Mouse (Mus musculus): ENCODE data around the gene C2cd2l. TPM values are rescaled to one million over a fixed set of nuclear protein-coding genes. Genes with fewer than 3 reads are reported as not detected.
"Not testable (repeated sequence)": the region's sequence is repeated elsewhere in the genome, so short reads cannot be mapped to it uniquely, and the experiment has no call there.

The C2cd2l gene
- polyA plus RNA-seq, 1 experiment from 2014 or later: 7.6 TPM

GRCm38 (mm10) chr9:44338574-44338973 lies 18.5 kb upstream of the C2cd2l start:
- no peak overlapping the region for H3K4me2 ChIP-seq (replicated peaks; ENCODE audit: low read depth, low read length)
- no peak overlapping the region for H3K4me3 ChIP-seq (ENCODE audit: low read length)
- no peak for ATAC-seq (ENCODE audit: low FRiP score, low TSS enrichment)
- 89% methylated on average over 5 of the region's 5 CpGs for whole genome bisulfite sequencing
- no peak overlapping the region for H3K9ac ChIP-seq (ENCODE audit: low read depth, low read length)
- peaks cover 42% of the 10 kb centered on the region; the same call in 1 of the 2 replicates for H3K36me3 ChIP-seq (ENCODE audit: control insufficient read depth, insufficient read depth, low read length)
- peaks cover 26% of the 10 kb centered on the region for H3K4me1 ChIP-seq (ENCODE audit: control insufficient read depth, insufficient read depth, low read length)
- no peak overlapping the region for H3K27ac ChIP-seq (ENCODE audit: low read depth, low read length)
- no peaks in the 10 kb centered on the region for H3K27me3 ChIP-seq (ENCODE audit: control insufficient read depth, insufficient read depth, low read length)
- H3K9me3 ChIP-seq (ENCODE audit: control insufficient read depth, low read length): no peaks in the 10 kb centered on the region

GRCm38 (mm10) chr9:44337436-44338169 lies 17.5 kb upstream of the C2cd2l start:
- no peaks in the 10 kb centered on the region for H3K9me3 ChIP-seq (ENCODE audit: control insufficient read depth, low read length)
- WGBS: 67% methylated on average over 9 of the region's 9 CpGs
- H3K4me3 ChIP-seq (ENCODE audit: low read length): peak overlapping the region; percentile 66
- H3K4me1 ChIP-seq (ENCODE audit: control insufficient read depth, insufficient read depth, low read length): peaks cover 20% of the 10 kb centered on the region
- peaks cover 51% of the 10 kb centered on the region for H3K36me3 ChIP-seq (ENCODE audit: control insufficient read depth, insufficient read depth, low read length)
- no peaks in the 10 kb centered on the region for H3K27me3 ChIP-seq (ENCODE audit: control insufficient read depth, insufficient read depth, low read length)
- ATAC-seq (ENCODE audit: low FRiP score, low TSS enrichment): no peak
- H3K27ac ChIP-seq (ENCODE audit: low read depth, low read length): no peak overlapping the region
- H3K4me2 ChIP-seq (replicated peaks; ENCODE audit: low read depth, low read length): peak overlapping the region; percentile 38
- H3K9ac ChIP-seq (ENCODE audit: low read depth, low read length): peak overlapping the region; percentile 37; the same call in 1 of the 2 replicates

- no peaks in the 10 kb centered on the region for H3K9me3 ChIP-seq (ENCODE audit: control insufficient read depth, low read length)
- peak overlapping the region; percentile 66 for H3K4me3 ChIP-seq (ENCODE audit: low read length)
- ATAC-seq (ENCODE audit: low FRiP score, low TSS enrichment): no peak
- H3K4me2 ChIP-seq (replicated peaks; ENCODE audit: low read depth, low read length): peak overlapping the region; percentile 38
- peaks cover 56% of the 10 kb centered on the region for H3K36me3 ChIP-seq (ENCODE audit: control insufficient read depth, insufficient read depth, low read length)
- 72% methylated on average over 3 of the region's 3 CpGs for WGBS
- H3K27me3 ChIP-seq (ENCODE audit: control insufficient read depth, insufficient read depth, low read length): no peaks in the 10 kb centered on the region
- peak overlapping the region; percentile 90 for H3K9ac ChIP-seq (ENCODE audit: low read depth, low read length)
- H3K27ac ChIP-seq (ENCODE audit: low read depth, low read length): peak overlapping the region; percentile 24; the same call in 1 of the 2 replicates
- peaks cover 14% of the 10 kb centered on the region for H3K4me1 ChIP-seq (ENCODE audit: control insufficient read depth, insufficient read depth, low read length)
Observed at GRCm38 (mm10) chr9:44336964-44337363, 16.9 kb upstream of the C2cd2l start.

GRCm38 (mm10) chr9:44336513-44336912 lies 16.4 kb upstream of the C2cd2l start:
- Histone ChIP-seq H3K9ac (ENCODE audit: low read depth, low read length) (peak overlapping the region; percentile 90), H3K27ac (ENCODE audit: low read depth, low read length) (peak overlapping the region; percentile 24; the same call in 1 of the 2 replicates), H3K4me3 (ENCODE audit: low read length) (peak overlapping the region; percentile 66), H3K4me2 (replicated peaks; ENCODE audit: low read depth, low read length) (peak overlapping the region; percentile 38), H3K4me1 (ENCODE audit: control insufficient read depth, insufficient read depth, low read length) (peaks cover 14% of the 10 kb centered on the region), H3K36me3 (ENCODE audit: control insufficient read depth, insufficient read depth, low read length) (peaks cover 60% of the 10 kb centered on the region)
- ATAC-seq (ENCODE audit: low FRiP score, low TSS enrichment); H3K27me3 ChIP-seq (ENCODE audit: control insufficient read depth, insufficient read depth, low read length); H3K9me3 ChIP-seq (ENCODE audit: control insufficient read depth, low read length): not testable (repeated sequence)
- WGBS: 25% methylated on average over 4 of the region's 4 CpGs

- peak overlapping the region; percentile 90 for H3K9ac ChIP-seq (ENCODE audit: low read depth, low read length)
- H3K27ac ChIP-seq (ENCODE audit: low read depth, low read length): no peak overlapping the region
- no peak for ATAC-seq (ENCODE audit: low FRiP score, low TSS enrichment)
- H3K36me3 ChIP-seq (ENCODE audit: control insufficient read depth, insufficient read depth, low read length): peaks cover 64% of the 10 kb centered on the region
- no peaks in the 10 kb centered on the region for H3K27me3 ChIP-seq (ENCODE audit: control insufficient read depth, insufficient read depth, low read length)
- H3K4me3 ChIP-seq (ENCODE audit: low read length): peak overlapping the region; percentile 66
- peak overlapping the region; percentile 38 for H3K4me2 ChIP-seq (replicated peaks; ENCODE audit: low read depth, low read length)
- H3K4me1 ChIP-seq (ENCODE audit: control insufficient read depth, insufficient read depth, low read length): peaks cover 14% of the 10 kb centered on the region
- no peaks in the 10 kb centered on the region for H3K9me3 ChIP-seq (ENCODE audit: control insufficient read depth, low read length)
- 3% methylated on average over 5 of the region's 5 CpGs for WGBS
Observed at GRCm38 (mm10) chr9:44336093-44336406, 16.0 kb upstream of the C2cd2l start.

- Histone ChIP-seq H3K9ac (ENCODE audit: low read depth, low read length) (peak overlapping the region; percentile 90), H3K36me3 (ENCODE audit: control insufficient read depth, insufficient read depth, low read length) (peaks cover 64% of the 10 kb centered on the region), H3K4me3 (ENCODE audit: low read length) (peak overlapping the region; percentile 66), H3K9me3 (ENCODE audit: control insufficient read depth, low read length) (no peaks in the 10 kb centered on the region), H3K27me3 (ENCODE audit: control insufficient read depth, insufficient read depth, low read length) (no peaks in the 10 kb centered on the region), H3K4me2 (replicated peaks; ENCODE audit: low read depth, low read length) (peak overlapping the region; percentile 38), H3K4me1 (ENCODE audit: control insufficient read depth, insufficient read depth, low read length) (peaks cover 14% of the 10 kb centered on the region), H3K27ac (ENCODE audit: low read depth, low read length) (peak overlapping the region; percentile 88)
- peak; percentile 8 for ATAC-seq (ENCODE audit: low FRiP score, low TSS enrichment)
- 0% methylated on average over 48 of the region's 50 CpGs for WGBS
Observed at GRCm38 (mm10) chr9:44335331-44336092, 15.4 kb upstream of the C2cd2l start.

GRCm38 (mm10) chr9:44334396-44335330 lies 14.6 kb upstream of the C2cd2l start, which contains the start of gene H2afx:
TSS of gene H2afx (plus strand) at chr9:44334694.
- peak within 1 kb of the TSS; percentile 38 for H3K4me2 ChIP-seq (replicated peaks; ENCODE audit: low read depth, low read length)
- H3K27me3 ChIP-seq (ENCODE audit: control insufficient read depth, insufficient read depth, low read length): no peaks in the 10 kb centered on the region
- H3K4me3 ChIP-seq (ENCODE audit: low read length): peak within 1 kb of the TSS; percentile 66
- H3K36me3 ChIP-seq (ENCODE audit: control insufficient read depth, insufficient read depth, low read length): peaks cover 66% of the 10 kb centered on the region
- no peaks in the 10 kb centered on the region for H3K9me3 ChIP-seq (ENCODE audit: control insufficient read depth, low read length)
- peak within 1 kb of the TSS; percentile 88 for H3K27ac ChIP-seq (ENCODE audit: low read depth, low read length)
- H3K4me1 ChIP-seq (ENCODE audit: control insufficient read depth, insufficient read depth, low read length): peaks cover 14% of the 10 kb centered on the region
- peak within 1 kb of the TSS; percentile 90 for H3K9ac ChIP-seq (ENCODE audit: low read depth, low read length)
- peak; percentile 95 for ATAC-seq (ENCODE audit: low FRiP score, low TSS enrichment)
- WGBS: under 1% methylated on average over 86 of the region's 91 CpGs

- peaks cover 15% of the 10 kb centered on the region for H3K4me1 ChIP-seq (ENCODE audit: control insufficient read depth, insufficient read depth, low read length)
- no peak overlapping the region for H3K27ac ChIP-seq (ENCODE audit: low read depth, low read length)
- no peaks in the 10 kb centered on the region for H3K27me3 ChIP-seq (ENCODE audit: control insufficient read depth, insufficient read depth, low read length)
- no peaks in the 10 kb centered on the region for H3K9me3 ChIP-seq (ENCODE audit: control insufficient read depth, low read length)
- ATAC-seq (ENCODE audit: low FRiP score, low TSS enrichment): no peak
- peaks cover 63% of the 10 kb centered on the region for H3K36me3 ChIP-seq (ENCODE audit: control insufficient read depth, insufficient read depth, low read length)
- H3K4me3 ChIP-seq (ENCODE audit: low read length): no peak overlapping the region
- WGBS: 96% methylated on average over 13 of the region's 13 CpGs
- H3K9ac ChIP-seq (ENCODE audit: low read depth, low read length): no peak overlapping the region
- no peak overlapping the region for H3K4me2 ChIP-seq (replicated peaks; ENCODE audit: low read depth, low read length)
Observed at GRCm38 (mm10) chr9:44332918-44333638, 13.0 kb upstream of the C2cd2l start.
